Mouse (Mus musculus): ENCODE results near the gene Ndc1.

DNA sequence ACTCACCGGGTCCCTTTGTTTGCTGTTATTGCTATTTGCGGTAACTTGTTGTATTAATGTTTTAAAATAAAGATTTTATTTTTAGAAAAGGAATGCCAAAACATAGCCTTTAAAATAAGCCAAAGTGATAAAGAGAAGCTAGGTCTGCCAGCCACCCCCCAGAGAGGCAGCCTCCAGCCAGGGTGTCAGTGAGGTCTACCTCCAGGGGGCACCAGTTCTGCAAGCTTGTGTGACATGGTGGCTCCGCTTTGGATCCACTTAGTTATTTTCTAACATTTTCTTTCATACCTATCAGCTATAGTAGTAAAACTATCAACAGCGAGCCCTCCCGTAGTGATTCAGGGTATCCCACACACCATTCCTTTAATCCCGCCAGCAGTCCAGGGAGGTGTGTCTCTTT, 80.9 kb downstream of the Ndc1 start:
- TF ChIP-seq POLR2A (IDR thresholded peaks at IDR 0.05; ENCODE audit: low read depth, low read length) (no peak), CTCF (IDR thresholded peaks at IDR 0.05; ENCODE audit: borderline replicate concordance, insufficient read depth, low read length) (no peak)

Data from embryonic fibroblast, embryonic 13.5 days (primary cell).